Mouse (Mus musculus) forebrain, embryonic 13.5 days (tissue): ENCODE data around the gene Zbed5. TPM values are rescaled to one million over a fixed set of nuclear protein-coding genes. Genes with fewer than 3 reads are reported as not detected.
"Not testable (repeated sequence)": the region's sequence is repeated elsewhere in the genome, so short reads cannot be mapped to it uniquely, and the experiment has no call there.

Experiments used
- ATAC-seq: fragments of 200-750 bp; cut with Nextera tagmentation; 2 replicates; pipeline ENCODE4 v1.8.0; 2017
- H3K27ac ChIP-seq: fragments of 300-500 bp; sonication (generic); 2 replicates; pipeline ENCODE4 v1.5.1; 2015; ENCODE audit warnings: inconsistent platforms, mild to moderate bottlenecking, moderate library complexity
- H3K27me3 ChIP-seq: fragments of 300-500 bp; sonication (generic); 2 replicates; pipeline ENCODE4 v1.6.1; 2015; ENCODE audit warnings: mild to moderate bottlenecking, inconsistent platforms
- H3K36me3 ChIP-seq: fragments of 300-500 bp; sonication (generic); 2 replicates; pipeline ENCODE4 v1.6.1; 2015; ENCODE audit warnings: mild to moderate bottlenecking, inconsistent platforms; ENCODE audit not compliant: poor library complexity, severe bottlenecking
- H3K4me1 ChIP-seq: fragments of 300-500 bp; sonication (generic); 2 replicates; pipeline ENCODE4 v1.6.1; 2015; ENCODE audit warnings: inconsistent platforms
- H3K4me2 ChIP-seq: fragments of 300-500 bp; sonication (generic); 2 replicates; pipeline ENCODE4 v1.6.1; 2015; ENCODE audit warnings: inconsistent platforms, mild to moderate bottlenecking, moderate library complexity
- H3K4me3 ChIP-seq: fragments of 300-500 bp; sonication (generic); 2 replicates; pipeline ENCODE4 v1.5.1; 2015; ENCODE audit warnings: mild to moderate bottlenecking, inconsistent platforms
- H3K9ac ChIP-seq: fragments of 300-500 bp; sonication (generic); 2 replicates; pipeline ENCODE4 v1.6.1; 2015; ENCODE audit warnings: mild to moderate bottlenecking, inconsistent platforms
- H3K9me3 ChIP-seq: fragments of 300-500 bp; sonication (generic); replicated peaks from 2 replicates; pipeline ENCODE4 v1.6.1; 2016; ENCODE audit warnings: inconsistent platforms
- WGBS: fragments of 180-500 bp; shearing (Covaris S2); methylation state at CpG from one replicate; pipeline ENCODE4 v1.1.7; 2015; 5-methylcytosine and 5-hydroxymethylcytosine counted together
- polyA plus RNA-seq: library from polyadenylated mRNA; unstranded; fragments of >200 nt; fragmentation: Nextera tagmentation; extraction: Ambion mirVana; gene quantifications from 2 replicates; pipeline ENCODE4 v1.2.1, GENCODE M21; 2015

Gene Zbed5
- polyA plus RNA-seq, 1 experiment from 2014 or later: 9.6 TPM

DNA sequence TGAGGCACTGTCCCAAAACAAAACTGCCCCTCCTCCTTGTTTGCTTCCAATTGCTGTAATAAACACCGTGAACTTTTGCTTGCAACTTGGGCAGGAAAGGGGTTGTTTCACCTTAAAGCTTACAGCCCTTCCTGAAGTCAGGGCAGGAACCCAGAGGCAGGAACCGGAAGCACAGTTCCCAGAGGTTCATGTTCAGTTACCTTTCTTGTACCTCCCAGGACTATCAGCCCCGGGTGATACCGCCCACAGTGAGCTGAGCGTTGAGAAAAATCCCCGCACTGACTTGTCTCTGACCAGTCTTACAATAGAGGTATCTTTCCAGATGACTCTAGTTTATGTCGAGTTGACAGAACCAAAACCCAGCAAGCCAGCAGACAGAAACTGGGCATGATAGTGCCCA is 14.1 kb downstream of the Zbed5 start:
- H3K9me3 ChIP-seq: no peaks in the 10 kb centered on the region
- H3K27me3 ChIP-seq: no peaks in the 10 kb centered on the region
- H3K27ac ChIP-seq: no peak overlapping the region
- H3K9ac ChIP-seq: no peak overlapping the region
- peak overlapping the region; percentile 81; the same call in 1 of the 2 replicates for H3K4me2 ChIP-seq
- 86% methylated on average over 7 of the region's 7 CpGs for WGBS
- H3K36me3 ChIP-seq: no peaks in the 10 kb centered on the region
- peaks cover 8% of the 10 kb centered on the region for H3K4me1 ChIP-seq
- no peak for ATAC-seq
- no peak overlapping the region for H3K4me3 ChIP-seq

DNA sequence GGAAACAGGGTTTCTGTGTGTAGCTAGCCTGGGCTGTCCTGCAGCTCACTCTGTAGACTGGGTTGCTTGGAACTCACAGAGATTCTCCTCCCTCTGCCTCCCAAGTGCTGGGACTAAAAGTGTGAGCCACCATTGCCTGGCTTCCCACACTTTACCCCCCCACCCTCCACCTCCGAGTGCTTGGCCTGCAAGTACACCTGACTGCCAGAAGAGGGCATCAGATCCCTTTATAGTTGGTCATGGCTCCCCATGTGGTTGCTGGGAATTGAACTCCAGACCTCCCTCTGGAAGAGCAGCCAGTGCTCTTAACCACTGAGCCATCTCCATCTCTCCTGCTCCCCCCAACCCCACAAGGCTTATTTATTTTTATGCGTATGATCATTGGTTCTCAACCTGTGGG is 18.5 kb downstream of the Zbed5 start:
- Histone ChIP-seq H3K4me1 (peaks cover 4% of the 10 kb centered on the region), H3K27me3 (no peaks in the 10 kb centered on the region), H3K4me2 (no peak overlapping the region), H3K36me3 (no peaks in the 10 kb centered on the region), H3K9ac (no peak overlapping the region), H3K4me3 (no peak overlapping the region), H3K9me3 (no peaks in the 10 kb centered on the region), H3K27ac (no peak overlapping the region)
- ATAC-seq: no peak
- whole genome bisulfite sequencing: 40% methylated on average over 2 of the region's 2 CpGs

DNA sequence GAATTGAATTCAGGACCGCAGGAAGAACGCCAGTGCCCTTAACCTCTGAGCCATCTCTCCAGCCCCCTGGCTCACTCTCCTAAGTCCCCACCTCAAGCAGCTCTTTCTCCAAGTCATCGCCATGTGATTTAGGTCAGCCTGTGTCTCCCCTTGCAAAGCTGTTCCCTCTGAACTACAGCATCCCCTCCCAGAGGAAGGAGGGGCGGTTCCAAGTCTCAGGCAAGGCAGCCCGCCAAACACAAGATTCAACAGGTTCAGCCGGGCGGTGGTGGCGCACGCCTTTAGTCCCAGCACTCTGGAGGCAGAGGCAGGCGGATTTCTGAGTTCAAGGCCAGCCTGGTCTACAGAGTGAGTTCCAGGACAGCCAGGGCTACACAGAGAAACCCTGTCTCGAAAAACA is 20.0 kb downstream of the Zbed5 start:
- 89% methylated on average over 11 of the region's 11 CpGs for WGBS
- not testable (repeated sequence) for H3K27ac ChIP-seq, H3K4me2 ChIP-seq, H3K4me3 ChIP-seq, H3K9me3 ChIP-seq, ATAC-seq, H3K4me1 ChIP-seq, H3K9ac ChIP-seq, H3K36me3 ChIP-seq, H3K27me3 ChIP-seq

DNA sequence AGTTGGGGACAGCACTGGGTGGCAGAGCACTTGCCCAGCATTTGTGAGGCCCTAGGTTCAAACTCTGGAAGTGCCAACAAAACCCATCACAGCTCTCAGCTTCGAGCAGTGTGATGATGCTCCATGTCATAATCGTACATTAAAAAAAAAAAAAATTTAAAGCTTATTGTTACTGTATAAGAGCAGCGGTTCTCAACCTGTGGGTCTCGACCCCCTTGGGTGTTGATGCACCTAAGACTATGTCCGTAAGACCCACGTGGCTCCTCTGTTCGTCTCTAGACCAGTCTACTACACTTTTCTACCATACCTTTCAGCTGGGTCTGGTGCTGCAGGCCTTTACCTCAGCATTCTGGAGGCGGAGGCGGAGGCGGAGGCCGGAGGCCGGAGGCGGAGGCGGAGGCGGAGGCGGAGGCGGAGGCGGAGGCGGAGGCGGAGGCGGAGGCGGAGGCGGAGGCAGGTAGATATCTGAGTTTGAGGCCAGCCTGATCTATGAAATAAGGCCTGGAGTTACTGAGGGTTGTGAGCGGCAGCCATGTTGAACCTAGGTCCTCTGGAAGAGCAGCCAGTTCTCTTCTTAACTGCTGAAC is 22.6 kb downstream of the Zbed5 start:
- 90% methylated on average over 24 of the region's 24 CpGs for WGBS

DNA sequence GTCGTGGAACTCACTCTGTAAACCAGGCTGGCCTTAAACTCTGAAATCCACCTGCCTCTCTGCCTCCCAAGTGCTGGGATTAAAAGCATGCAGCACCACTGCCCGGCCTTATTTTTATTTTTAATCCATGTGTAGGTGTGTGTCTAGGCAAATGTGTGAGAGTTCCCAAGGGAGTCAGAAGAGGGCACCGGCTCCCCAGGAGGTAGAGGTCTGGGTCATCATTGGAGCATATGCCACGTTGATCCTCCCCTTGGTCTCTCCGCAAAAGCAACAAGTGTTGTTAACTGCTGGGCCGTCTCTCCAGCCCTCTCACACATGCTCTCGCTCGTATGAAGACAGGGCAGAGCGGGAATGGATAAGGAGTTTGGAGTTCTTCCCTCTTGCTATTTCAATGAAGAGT is 23.2 kb downstream of the Zbed5 start:
- Histone ChIP-seq H3K36me3 (no peaks in the 10 kb centered on the region), H3K4me1 (no peaks in the 10 kb centered on the region)
- 89% methylated on average over 9 of the region's 9 CpGs for WGBS

More for the DNA sequence above, 22.6 kb downstream of the Zbed5 start:
- no peak for ATAC-seq
- Histone ChIP-seq H3K27ac (no peak overlapping the region), H3K27me3 (no peaks in the 10 kb centered on the region), H3K36me3 (no peaks in the 10 kb centered on the region), H3K4me1 (no peaks in the 10 kb centered on the region), H3K4me3 (no peak overlapping the region), H3K9me3 (no peaks in the 10 kb centered on the region), H3K9ac (no peak overlapping the region), H3K4me2 (no peak overlapping the region)

DNA sequence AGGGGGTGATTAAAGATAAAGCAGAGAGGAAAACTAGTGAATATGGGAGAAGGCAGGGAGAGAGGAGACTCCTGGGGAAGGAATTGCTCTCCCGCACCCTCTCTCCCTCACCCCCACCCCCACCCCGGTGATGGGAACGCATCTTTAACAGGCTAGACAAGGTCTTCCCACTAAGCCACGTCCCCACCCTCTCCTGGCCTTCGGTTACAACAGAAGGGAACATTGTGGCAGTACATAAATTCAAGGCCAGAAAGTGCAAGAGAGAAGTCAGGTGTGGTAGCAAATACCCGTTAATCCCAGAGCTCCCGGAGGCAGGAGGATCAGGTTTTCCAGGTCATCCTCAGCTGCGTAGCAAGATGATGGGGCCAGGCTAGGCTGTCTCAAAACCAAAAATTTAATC is 23.8 kb downstream of the Zbed5 start:
- no peaks in the 10 kb centered on the region for H3K36me3 ChIP-seq
- 78% methylated on average over 8 of the region's 8 CpGs for WGBS
- no peak overlapping the region for H3K4me2 ChIP-seq
- no peaks in the 10 kb centered on the region for H3K9me3 ChIP-seq
- no peaks in the 10 kb centered on the region for H3K27me3 ChIP-seq
- no peak for ATAC-seq
- H3K9ac ChIP-seq: no peak overlapping the region
- H3K4me3 ChIP-seq: no peak overlapping the region
- H3K4me1 ChIP-seq: no peaks in the 10 kb centered on the region
- H3K27ac ChIP-seq: no peak overlapping the region

More for the DNA sequence above, 23.2 kb downstream of the Zbed5 start:
- ATAC-seq: no peak
- Histone ChIP-seq H3K9ac (no peak overlapping the region), H3K4me2 (no peak overlapping the region), H3K4me3 (no peak overlapping the region), H3K27me3 (no peaks in the 10 kb centered on the region), H3K9me3 (no peaks in the 10 kb centered on the region), H3K27ac (no peak overlapping the region)

DNA sequence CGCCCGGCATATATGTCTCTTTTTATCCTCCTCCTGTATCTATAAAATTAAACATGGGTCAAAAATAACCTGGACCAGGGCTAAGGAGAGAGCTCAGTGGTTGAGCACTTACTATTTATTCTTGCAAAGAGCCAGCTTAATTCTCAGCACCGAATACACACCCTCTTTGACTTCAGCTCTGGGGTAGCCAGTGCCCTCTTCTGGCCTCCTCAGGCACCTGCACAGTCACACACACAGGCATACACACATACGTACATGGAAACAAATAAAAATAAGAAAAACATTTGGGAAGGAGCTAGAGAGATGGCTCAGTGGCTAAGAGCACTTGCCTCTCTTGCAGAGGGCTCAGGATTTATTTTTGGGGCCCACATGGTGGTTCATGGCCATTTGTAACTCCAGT is 26.4 kb downstream of the Zbed5 start:
- Histone ChIP-seq H3K9me3 (no peaks in the 10 kb centered on the region), H3K27me3 (no peaks in the 10 kb centered on the region), H3K36me3 (no peaks in the 10 kb centered on the region), H3K4me2 (no peak overlapping the region), H3K4me3 (no peak overlapping the region), H3K9ac (no peak overlapping the region), H3K27ac (no peak overlapping the region), H3K4me1 (no peaks in the 10 kb centered on the region)
- 94% methylated on average over 4 of the region's 4 CpGs for WGBS
- ATAC-seq: no peak

DNA sequence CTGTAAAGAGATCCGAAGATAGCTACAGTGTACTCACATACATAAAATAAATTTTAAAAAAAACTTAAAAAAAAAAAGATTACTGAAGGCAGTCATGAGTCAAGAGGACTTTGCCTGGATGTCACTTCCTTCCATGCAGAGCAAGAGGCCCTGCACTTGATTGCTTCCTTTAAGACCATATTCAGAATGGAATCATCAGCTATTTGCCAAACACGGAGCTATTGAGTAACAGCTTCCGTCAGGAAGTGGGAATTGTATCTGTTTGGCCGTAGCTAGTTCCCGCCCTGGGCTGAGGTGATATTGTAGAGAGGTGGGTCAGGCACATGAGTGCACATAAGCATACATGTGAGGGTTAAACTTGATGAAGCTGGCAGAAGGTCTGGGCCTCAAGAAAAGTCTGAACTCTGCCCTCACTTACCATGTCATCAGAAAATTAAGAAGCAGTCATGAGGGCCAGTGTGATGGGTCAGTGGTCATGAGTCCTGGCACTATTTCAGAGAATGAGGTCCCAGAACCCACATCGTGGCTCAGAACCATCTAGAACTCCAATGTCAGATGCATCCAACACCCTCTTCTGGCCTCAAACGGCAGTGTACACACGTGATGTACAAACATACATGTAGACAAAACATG is 29.4 kb downstream of the Zbed5 start:
- WGBS: 92% methylated on average over 8 of the region's 8 CpGs
- Histone ChIP-seq H3K9me3 (no peaks in the 10 kb centered on the region), H3K9ac (no peak overlapping the region), H3K4me1 (no peaks in the 10 kb centered on the region), H3K27ac (no peak overlapping the region), H3K27me3 (no peaks in the 10 kb centered on the region), H3K4me2 (no peak overlapping the region), H3K4me3 (no peak overlapping the region), H3K36me3 (no peaks in the 10 kb centered on the region)
- no peak for ATAC-seq

DNA sequence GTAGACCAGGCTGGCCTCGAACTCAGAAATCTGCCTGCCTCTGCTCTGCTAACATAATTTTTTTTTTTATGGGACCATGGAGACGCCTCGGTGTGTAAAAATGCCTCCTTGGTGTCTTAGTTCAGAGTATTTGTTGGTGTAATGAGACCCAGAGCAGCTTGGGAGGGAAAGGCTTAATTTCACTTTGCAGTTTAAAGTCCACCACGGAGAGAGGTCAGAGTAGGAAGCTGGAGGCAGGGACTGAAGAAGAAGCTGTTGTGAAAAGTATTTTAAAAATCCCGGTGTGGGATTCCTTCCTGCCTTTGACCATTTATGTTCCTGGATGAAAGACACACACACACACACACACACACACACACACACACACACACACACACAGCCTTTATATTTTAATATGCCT is 30.4 kb downstream of the Zbed5 start:
- WGBS: 80% methylated on average over 5 of the region's 5 CpGs
- Histone ChIP-seq H3K27me3 (no peaks in the 10 kb centered on the region), H3K4me1 (no peaks in the 10 kb centered on the region), H3K9ac (no peak overlapping the region), H3K4me2 (no peak overlapping the region), H3K36me3 (no peaks in the 10 kb centered on the region), H3K9me3 (no peaks in the 10 kb centered on the region), H3K27ac (no peak overlapping the region), H3K4me3 (no peak overlapping the region)
- no peak for ATAC-seq

DNA sequence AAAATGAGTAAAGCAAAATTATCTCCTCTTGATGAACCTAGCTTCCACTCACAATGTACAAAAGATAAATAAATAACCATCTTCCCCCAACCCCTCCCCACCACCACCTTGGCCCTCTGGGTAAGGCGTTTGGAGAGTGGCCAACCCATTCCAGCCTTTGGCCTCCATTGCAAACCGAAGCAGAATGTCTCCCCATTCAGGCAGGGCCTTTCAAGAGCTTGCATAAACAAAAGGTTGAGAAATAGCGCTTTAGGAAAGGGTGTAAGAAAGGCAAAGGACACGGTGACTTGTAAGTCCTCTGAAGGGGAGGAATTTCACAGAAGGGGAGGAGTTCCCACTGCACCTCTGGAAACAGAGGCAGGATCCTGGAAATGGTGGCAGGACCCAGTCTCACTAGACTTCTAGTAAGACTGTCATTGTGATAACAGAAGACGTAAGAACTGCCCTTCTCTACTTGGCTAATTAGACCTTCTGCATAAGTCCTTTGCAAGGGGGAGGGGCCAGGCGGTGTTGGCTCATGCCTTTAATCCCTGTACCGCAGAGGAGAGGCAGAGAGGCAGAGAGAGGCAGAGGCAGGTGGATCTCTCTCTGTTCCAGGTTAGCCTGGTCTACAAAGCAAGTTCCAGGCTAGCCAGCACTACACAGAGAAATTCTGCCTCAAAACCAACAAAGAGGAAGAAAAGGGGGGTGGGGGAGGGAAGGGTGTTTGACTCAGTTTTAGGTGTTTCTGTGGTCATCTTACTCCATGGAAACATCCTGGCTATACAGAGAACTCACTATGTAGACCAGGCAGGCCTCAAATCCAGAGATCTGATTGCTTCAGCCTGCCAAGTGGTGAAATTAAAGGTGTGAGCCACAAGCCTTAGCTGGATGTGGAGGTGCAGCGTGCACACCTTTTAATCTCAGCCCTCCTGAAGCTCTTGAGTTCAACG is 34.7 kb downstream of the Zbed5 start:
- Histone ChIP-seq H3K4me3 (no peak overlapping the region), H3K27ac (no peak overlapping the region), H3K36me3 (no peaks in the 10 kb centered on the region), H3K4me1 (no peaks in the 10 kb centered on the region), H3K4me2 (no peak overlapping the region), H3K27me3 (no peaks in the 10 kb centered on the region), H3K9ac (no peak overlapping the region), H3K9me3 (no peaks in the 10 kb centered on the region)
- WGBS: 34% methylated on average over 9 of the region's 9 CpGs
- ATAC-seq: no peak

DNA sequence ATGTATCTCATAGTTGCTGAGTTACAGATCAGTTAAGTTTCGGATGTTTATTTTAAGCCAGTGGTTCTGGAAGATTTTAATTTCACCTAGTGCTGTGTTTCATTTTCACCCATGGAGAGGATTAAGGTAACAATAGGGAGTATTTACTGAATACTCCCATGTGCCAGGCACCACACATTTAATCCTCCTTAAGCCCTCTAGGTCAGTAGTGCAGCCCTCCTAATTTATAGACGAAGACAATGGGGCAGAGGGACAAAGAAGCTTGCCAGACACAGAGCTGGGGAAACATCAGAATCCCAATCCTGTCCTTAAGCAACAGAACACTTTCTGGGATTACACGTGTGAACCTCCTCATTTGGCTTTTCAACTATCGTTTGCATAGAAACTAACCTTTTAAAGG is 41.4 kb downstream of the Zbed5 start:
- H3K4me2 ChIP-seq: no peak overlapping the region
- ATAC-seq: no peak
- H3K27ac ChIP-seq: no peak overlapping the region
- WGBS: 9% methylated on average over 4 of the region's 4 CpGs
- no peaks in the 10 kb centered on the region for H3K27me3 ChIP-seq
- no peaks in the 10 kb centered on the region for H3K4me1 ChIP-seq
- no peak overlapping the region for H3K9ac ChIP-seq
- H3K9me3 ChIP-seq: no peaks in the 10 kb centered on the region
- H3K36me3 ChIP-seq: no peaks in the 10 kb centered on the region
- H3K4me3 ChIP-seq: no peak overlapping the region

DNA sequence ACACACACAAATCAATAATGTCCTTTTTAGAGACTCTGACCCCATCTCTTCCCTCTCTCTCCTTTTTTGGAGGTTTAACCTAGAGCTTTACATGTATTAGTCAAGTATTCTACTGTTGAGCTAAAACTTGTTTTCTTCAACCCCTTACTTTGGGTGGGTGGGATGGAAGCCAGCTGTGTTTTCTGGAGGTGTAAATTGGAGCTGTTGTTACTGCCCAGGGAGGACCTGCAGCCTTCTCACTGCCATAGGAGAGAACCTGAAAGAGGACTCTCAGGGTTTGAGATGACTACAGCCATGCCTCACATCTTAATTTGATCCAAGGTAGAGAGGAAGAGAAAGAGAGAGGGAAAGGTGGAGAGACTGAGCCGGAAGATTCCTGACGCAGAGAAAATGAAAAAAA is 44.8 kb downstream of the Zbed5 start:
- Histone ChIP-seq H3K36me3 (peaks cover 4% of the 10 kb centered on the region; the same call in 1 of the 2 replicates), H3K9me3 (no peaks in the 10 kb centered on the region), H3K4me1 (peaks cover 12% of the 10 kb centered on the region), H3K27me3 (no peaks in the 10 kb centered on the region), H3K4me3 (no peak overlapping the region), H3K27ac (no peak overlapping the region), H3K4me2 (no peak overlapping the region), H3K9ac (no peak overlapping the region)
- ATAC-seq: no peak
- WGBS: 82% methylated on average over 2 of the region's 2 CpGs
